Mouse (Mus musculus) cerebellum, adult 2 months (tissue): ENCODE results near the gene Itpr3.

Source experiments
- CTCF ChIP-seq: fragments of 200-500 bp; IDR thresholded peaks from 2 replicates; pipeline ENCODE4 v1.5.1; 2011; ENCODE audit warnings: low read depth, mild to moderate bottlenecking, control low read depth, low read length, moderate library complexity, borderline replicate concordance; ENCODE audit not compliant: insufficient read depth
- POLR2A ChIP-seq: fragments of 200-500 bp; IDR thresholded peaks from 2 replicates; pipeline ENCODE4 v1.6.1; 2011; ENCODE audit warnings: low read length, control low read depth, borderline replicate concordance; ENCODE audit not compliant: insufficient read depth

- TF ChIP-seq POLR2A (no peak), CTCF (no peak)
Measured at GRCm38 (mm10) chr17:27152976-27153723, 96.0 kb downstream of the Itpr3 start.
